Mouse (Mus musculus) liver, embryonic 14.5 days (tissue): ENCODE results near the gene Bcas3. TPM values are rescaled to one million over a fixed set of nuclear protein-coding genes. Genes with fewer than 3 reads are reported as not detected.

Experiments used
- ATAC-seq: fragments of 200-750 bp; cut with Nextera tagmentation; 2 replicates; pipeline ENCODE4 v1.8.0; 2017; ENCODE audit warnings: moderate number of reproducible peaks, mild to moderate bottlenecking, moderate library complexity; ENCODE audit not compliant: insufficient read depth
- DNase-seq, 3 experiments: peaks; one replicate each; pipeline ENCODE4 v3.0.0-alpha.2; 2012 to 2013; ENCODE audit warnings: low read depth in 3 of 3, low spot score in 3 of 3
- H3K27ac ChIP-seq: fragments of 300-500 bp; sonication (generic); 2 replicates; pipeline ENCODE4 v1.5.1; 2014; ENCODE audit warnings: moderate library complexity, mild to moderate bottlenecking, control low read depth, inconsistent platforms
- H3K27me3 ChIP-seq: fragments of 300-500 bp; sonication (generic); 2 replicates; pipeline ENCODE4 v1.6.1; 2014; ENCODE audit warnings: mild to moderate bottlenecking, low read length, moderate library complexity; ENCODE audit not compliant: control insufficient read depth, insufficient read depth
- H3K36me3 ChIP-seq: fragments of 300-500 bp; sonication (generic); replicated peaks from 2 replicates; pipeline ENCODE4 v1.6.1; 2014; ENCODE audit warnings: low read depth; ENCODE audit not compliant: control insufficient read depth, insufficient read depth
- H3K4me1 ChIP-seq, 2 experiments: fragments of 200-500 bp in 1 of 2; fragments of 300-500 bp in 1 of 2; sonication (generic) in 1 of 2; replicated peaks; 2 replicates each; pipeline ENCODE4 v1.6.1; 2012 to 2014; ENCODE audit warnings: antibody characterized with exemption in 1 of 2, inconsistent platforms in 1 of 2, low read length in 1 of 2; ENCODE audit not compliant: control insufficient read depth in 2 of 2, insufficient read depth in 2 of 2
- H3K4me2 ChIP-seq: fragments of 300-500 bp; sonication (generic); 2 replicates; pipeline ENCODE4 v1.6.1; 2014; ENCODE audit warnings: low read depth, mild to moderate bottlenecking, control low read depth, moderate library complexity
- H3K4me3 ChIP-seq, 2 experiments: fragments of 200-500 bp in 1 of 2; fragments of 300-500 bp in 1 of 2; sonication (generic) in 1 of 2; 2 replicates each; pipeline ENCODE4 v1.5.1; 2012 to 2014; ENCODE audit warnings: low read depth in 2 of 2, low read length in 2 of 2, mild to moderate bottlenecking in 2 of 2, control low read depth in 1 of 2, inconsistent platforms in 1 of 2, moderate library complexity in 1 of 2; ENCODE audit not compliant: insufficient read depth in 1 of 2
- H3K9ac ChIP-seq: fragments of 300-500 bp; sonication (generic); replicated peaks from 2 replicates; pipeline ENCODE4 v1.6.1; 2014; ENCODE audit warnings: mild to moderate bottlenecking, control low read depth, moderate library complexity
- H3K9me3 ChIP-seq: fragments of 300-500 bp; sonication (generic); 2 replicates; pipeline ENCODE4 v1.6.1; 2016; ENCODE audit warnings: low read length, mixed read lengths; ENCODE audit not compliant: control insufficient read depth
- CTCF ChIP-seq: IDR thresholded peaks from 2 replicates; pipeline ENCODE4 v1.5.1; 2016; ENCODE audit warnings: antibody characterized with exemption, low read depth, control low read depth
- EP300 ChIP-seq: IDR thresholded peaks from 2 replicates; pipeline ENCODE4 v1.6.1; 2016; ENCODE audit warnings: antibody characterized with exemption, low read depth
- WGBS: fragments of 180-500 bp; shearing (Covaris S2); extraction: QIAGEN DNeasy Blood & Tissue Kit; methylation state at CpG from one replicate; pipeline ENCODE4 v1.1.7; 2014; ENCODE audit not compliant: insufficient replicate concordance; 5-methylcytosine and 5-hydroxymethylcytosine counted together
- polyA plus RNA-seq, 2 experiments: library from polyadenylated mRNA; depleted of rRNA in 1 of 2; stranded (reverse) in 1 of 2; unstranded in 1 of 2; fragments of >200 nt; fragmentation: Nextera tagmentation in 1 of 2; extraction: Ambion mirVana in 1 of 2; gene quantifications; 2 replicates each; pipeline versions ENCODE4 v1.2.1 to v1.2.3; 2012 to 2014

The Bcas3 gene
- polyA plus RNA-seq, 2 experiments = 6.9 to 17.5 TPM

DNA sequence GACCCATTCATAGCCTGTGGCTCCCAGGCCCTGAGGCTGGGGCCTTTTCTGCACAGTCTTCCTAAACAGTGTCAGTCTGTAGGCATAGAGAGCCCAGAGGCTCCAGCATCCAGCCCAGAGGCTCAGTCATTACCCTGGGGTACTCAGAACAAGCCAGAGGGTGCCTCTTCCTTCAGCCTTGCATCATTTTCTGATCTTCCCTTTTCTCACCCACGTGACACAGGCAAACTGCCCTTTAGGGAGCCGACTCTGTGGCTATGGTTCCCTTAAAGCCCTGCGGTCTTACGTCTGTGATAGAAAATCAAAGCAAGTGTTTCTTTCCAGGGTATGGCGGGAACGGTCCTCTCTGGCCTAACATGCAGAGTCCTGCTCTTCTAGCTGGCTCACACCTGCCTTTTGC, 421.7 kb downstream of the Bcas3 start:
- H3K9ac ChIP-seq = no peak overlapping the region
- DNase-seq (no peak), ATAC-seq (no peak)
- H3K27me3 ChIP-seq = peaks cover 31% of the 10 kb centered on the region
- no peak overlapping the region for H3K4me3 ChIP-seq
- no peak for TF ChIP-seq CTCF
- TF ChIP-seq EP300 = no peak
- no peaks in the 10 kb centered on the region for H3K36me3 ChIP-seq
- WGBS = 45% methylated on average over 6 of the region's 6 CpGs
- no peak overlapping the region for H3K4me2 ChIP-seq
- H3K4me1 ChIP-seq = peaks cover 5 to 9% of the 10 kb centered on the region in 2 experiments; a peak in 3 of 4 replicates
- H3K27ac ChIP-seq = no peak overlapping the region
- no peaks in the 10 kb centered on the region for H3K9me3 ChIP-seq

DNA sequence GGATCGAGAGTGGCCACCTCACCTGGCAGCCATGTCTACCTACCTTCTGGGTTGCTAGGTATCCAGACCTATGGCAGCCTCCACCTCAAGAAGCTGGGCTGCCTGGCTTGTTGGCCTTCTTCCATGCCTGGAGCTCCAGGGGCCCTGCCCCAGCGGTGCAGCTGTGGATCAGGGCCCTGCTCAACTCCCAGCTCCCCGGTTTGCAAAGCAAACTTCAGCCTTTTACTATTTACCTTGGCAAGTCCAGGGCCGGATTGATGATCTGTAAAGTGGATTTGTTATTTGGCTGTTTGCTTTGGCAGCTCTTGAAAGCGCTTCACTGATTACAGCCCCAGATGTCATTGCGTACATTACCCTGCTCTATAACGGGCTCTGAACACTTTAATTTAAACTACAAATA, 422.5 kb downstream of the Bcas3 start:
- no peak for DNase-seq
- Histone ChIP-seq H3K27me3 (peaks cover 33% of the 10 kb centered on the region), H3K4me1 (0 out of 4 replicates have a peak, but pooled peaks cover 0 to 2% of the 10 kb centered on the region in 2 experiments), H3K36me3 (no peaks in the 10 kb centered on the region), H3K9ac (no peak overlapping the region), H3K9me3 (no peaks in the 10 kb centered on the region), H3K27ac (no peak overlapping the region), H3K4me3 (no peak overlapping the region), H3K4me2 (no peak overlapping the region)
- ATAC-seq = no peak
- TF ChIP-seq CTCF = no peak
- 48% methylated on average over 7 of the region's 7 CpGs for WGBS

DNA sequence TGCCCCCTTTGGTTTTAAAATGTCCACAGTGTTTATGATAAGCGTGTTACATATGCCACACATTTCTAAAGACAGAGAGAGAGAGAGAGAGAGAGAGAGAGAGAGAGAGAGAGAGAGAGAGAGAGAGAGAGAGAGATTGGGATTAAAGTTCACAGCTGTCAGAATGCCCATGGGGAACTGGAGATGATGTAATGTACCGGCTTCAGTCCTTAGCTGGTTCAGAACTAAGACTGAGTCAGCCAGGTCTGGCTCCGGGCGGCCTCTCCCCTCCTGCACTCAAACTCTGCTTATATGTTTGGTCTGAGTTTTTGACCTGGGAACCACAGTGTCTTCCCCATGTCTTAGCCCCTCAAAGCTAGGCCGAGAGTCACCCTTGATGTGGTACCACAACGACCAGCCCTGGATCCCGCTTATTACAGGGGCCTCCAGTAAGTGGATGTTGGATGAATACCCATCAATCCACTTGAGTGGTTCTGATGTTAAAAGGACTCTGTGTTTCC, 423.9 kb downstream of the Bcas3 start:
- TF ChIP-seq CTCF (no peak), EP300 (no peak)
- DNase-seq (no peak), ATAC-seq (no peak)
- Histone ChIP-seq H3K36me3 (no peaks in the 10 kb centered on the region), H3K27me3 (peaks cover 42% of the 10 kb centered on the region), H3K27ac (no peak overlapping the region), H3K9me3 (no peaks in the 10 kb centered on the region), H3K9ac (no peak overlapping the region), H3K4me1 (0 out of 4 replicates have a peak, but pooled peaks cover 0 to 2% of the 10 kb centered on the region in 2 experiments), H3K4me3 (no peak overlapping the region), H3K4me2 (no peak overlapping the region)
- 66% methylated on average over 7 of the region's 7 CpGs for WGBS

DNA sequence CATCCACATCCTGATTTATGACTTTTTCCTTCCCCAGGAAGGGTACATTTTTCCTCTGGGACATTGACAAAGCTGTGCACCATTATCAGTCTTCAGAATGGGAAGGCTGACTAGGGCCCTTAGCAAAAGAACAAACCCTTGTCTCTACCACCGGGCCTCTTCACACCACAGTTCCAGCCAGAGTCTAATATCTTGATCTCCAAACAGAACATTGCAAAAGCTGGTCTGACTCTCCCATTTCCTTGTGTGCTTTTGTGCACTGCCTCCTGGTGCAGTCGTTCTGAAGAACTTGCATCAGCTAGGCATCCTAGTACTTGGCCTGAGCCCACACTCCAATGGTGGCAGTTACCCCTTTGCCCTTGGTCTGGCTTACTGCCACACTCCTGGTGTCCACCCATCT, 425.0 kb downstream of the Bcas3 start:
- Histone ChIP-seq H3K27ac (no peak overlapping the region), H3K9ac (no peak overlapping the region), H3K9me3 (no peaks in the 10 kb centered on the region), H3K27me3 (peaks cover 34% of the 10 kb centered on the region), H3K4me2 (no peak overlapping the region), H3K4me1 (0 out of 4 replicates have a peak, but pooled peaks cover 0 to 2% of the 10 kb centered on the region in 2 experiments), H3K36me3 (no peaks in the 10 kb centered on the region), H3K4me3 (no peak overlapping the region)
- WGBS = 61% methylated on average over 2 of the region's 2 CpGs
- no peak for ATAC-seq
- DNase-seq = no peak
- TF ChIP-seq CTCF = no peak
- no peak for TF ChIP-seq EP300

DNA sequence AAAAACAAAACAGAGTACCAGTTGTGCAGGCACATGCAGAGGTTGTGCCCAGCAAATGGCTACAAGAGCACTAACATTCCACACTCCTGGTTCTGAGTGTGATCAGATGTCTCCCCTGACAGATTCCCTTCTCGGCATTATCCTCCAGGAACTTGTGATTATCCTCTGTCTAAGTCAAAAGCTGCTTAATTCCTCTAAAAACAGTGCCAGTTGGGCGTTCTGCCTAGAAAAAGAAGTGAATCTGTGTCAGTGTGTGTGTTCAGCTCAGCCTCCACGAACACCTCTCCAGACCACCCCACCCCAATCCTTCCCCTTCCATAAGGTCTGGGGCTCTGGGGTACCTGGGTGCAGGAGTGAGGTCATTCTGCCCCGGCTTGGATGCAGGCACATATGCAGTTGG, 427.3 kb downstream of the Bcas3 start:
- Histone ChIP-seq H3K4me3 (no peak overlapping the region), H3K9me3 (no peaks in the 10 kb centered on the region), H3K4me2 (no peak overlapping the region), H3K4me1 (0 out of 4 replicates have a peak, but pooled peaks cover 0 to 2% of the 10 kb centered on the region in 2 experiments), H3K27ac (no peak overlapping the region), H3K27me3 (peaks cover 41% of the 10 kb centered on the region), H3K9ac (no peak overlapping the region), H3K36me3 (no peaks in the 10 kb centered on the region)
- TF ChIP-seq CTCF (no peak), EP300 (no peak)
- DNase-seq = no peak
- ATAC-seq = no peak
- WGBS = 55% methylated on average over 4 of the region's 4 CpGs
